Comparison of ENCODE assay signal across 18 mouse cellular contexts in the genomic region with DNA sequence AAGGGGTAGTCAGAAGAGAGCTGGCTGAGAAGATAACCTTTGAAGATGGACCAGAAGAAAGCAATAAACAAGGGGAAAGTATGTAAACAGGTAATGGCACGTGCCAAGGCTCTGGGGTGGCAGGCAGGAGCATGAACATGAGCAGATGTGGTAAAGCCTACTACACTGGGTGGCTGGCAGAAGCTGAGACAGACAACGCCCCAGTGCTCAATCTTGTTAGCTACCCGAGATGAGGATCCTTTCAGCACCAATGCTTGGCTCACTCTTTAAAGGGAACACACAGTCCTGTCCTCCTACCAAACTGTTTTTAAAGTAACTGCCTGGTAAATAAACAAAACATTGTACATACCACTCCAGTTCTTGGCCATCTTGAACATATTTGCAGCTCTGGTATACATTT. TPM values are rescaled to one million over a fixed set of nuclear protein-coding genes. Genes with fewer than 3 reads are reported as not detected.
"Had no signal": no experiment of that assay in that cellular context is flagged by ENCODE, and none has a peak within 500 bp of the region (broad histone marks: within the 10 kb centered on the region; RNA-seq: fewer than 3 reads in every experiment).

No protein-coding gene starts in this region.

- H3K4me3 ChIP-seq: midbrain, embryonic 10.5 days; midbrain, embryonic 12.5 days; myocyte; neural tube, embryonic 13.5 days; neural tube, embryonic 15.5 days; stomach, embryonic 15.5 days had no signal

- DNase-seq: lung, adult 18-20 months; lung, embryonic 14.5 days; lung, postnatal 10 days; lung, postnatal 4 days; midbrain, embryonic 14.5 days; right cerebral cortex, postnatal 14 days; thymus, adult 2 months; thymus, postnatal 25 days; thymus, postnatal 4 days had no signal

- H3K27ac ChIP-seq: midbrain, embryonic 10.5 days; midbrain, embryonic 12.5 days; neural tube, embryonic 13.5 days; neural tube, embryonic 15.5 days; stomach, embryonic 15.5 days; stomach, postnatal 0 days had no signal

RNA-seq across cellular contexts. Expression of a gene that starts 37.8 kb away (rescaled TPM):
- total RNA-seq: megakaryocyte, adult 5-6 weeks; megakaryocyte-erythroid progenitor cell, adult 5-6 weeks had no signal

RNA-seq across cellular contexts. Expression of a gene that starts 59.0 kb away (rescaled TPM):
- total RNA-seq: megakaryocyte, adult 5-6 weeks; megakaryocyte-erythroid progenitor cell, adult 5-6 weeks had no signal
